Mouse (Mus musculus): ENCODE measurements at regions not wholly inside any gene's neighbourhood (a gene's known extent, or its start where the extent isn't known, plus 50 kb on each side); places are given as distances from the start of the nearest gene placed in this dataset.

GRCm38 (mm10) chr13:91367896-91368556 is 92.1 kb upstream of the Ssbp2 start:
- intact Hi-C loops (cut with DNase I): loop anchor here (5.0 to 10.0 kb wide), 3 partner anchors 143 to 401 kb away; partner anchors contain the start of gene Atg10
- no peak for DNase-seq (ENCODE audit: low spot score in 2 of 2)

- intact Hi-C loops (cut with DNase I): loop anchor here (5.0 to 10.0 kb wide), 3 partner anchors 144 to 401 kb away; partner anchors contain the start of gene Atg10
- no peak for DNase-seq (ENCODE audit: low spot score in 2 of 2)
These were observed 91.4 kb upstream of the Ssbp2 start for GRCm38 (mm10) chr13:91368664-91369063.

- DNase-seq (ENCODE audit: low spot score in 2 of 2): no peak
These were observed 90.1 kb upstream of the Ssbp2 start for GRCm38 (mm10) chr13:91370021-91370420.

GRCm38 (mm10) chr13:91370441-91370840 is 89.6 kb upstream of the Ssbp2 start:
- no peak for DNase-seq (ENCODE audit: low spot score in 2 of 2)
- intact Hi-C loops (cut with DNase I): loop anchor here (5.0 to 10.0 kb wide), 2 partner anchors 267 to 336 kb away; no protein-coding TSS in a partner anchor

More at GRCm38 (mm10) chr13:91370021-91370420, 90.1 kb upstream of the Ssbp2 start:
- intact Hi-C loops (cut with DNase I): loop anchor here (5.0 to 10.0 kb wide), 2 partner anchors 267 to 335 kb away; no protein-coding TSS in a partner anchor

- intact Hi-C loops (cut with DNase I): loop anchor here (1.0 to 10.0 kb wide), 4 partner anchors 50 to 336 kb away; partner anchors contain the start of gene Ssbp2
- DNase-seq (ENCODE audit: low spot score in 2 of 2): peak; percentile 98
These were observed 89.0 kb upstream of the Ssbp2 start for GRCm38 (mm10) chr13:91370886-91371595.

GRCm38 (mm10) chr13:91371596-91371987 is 88.5 kb upstream of the Ssbp2 start:
- DNase-seq (ENCODE audit: low spot score in 2 of 2): no peak
- intact Hi-C loops (cut with DNase I): loop anchor here (1.0 to 10.0 kb wide), 4 partner anchors 50 to 337 kb away; partner anchors contain the start of gene Ssbp2

GRCm38 (mm10) chr13:91372130-91372875 is 87.8 kb upstream of the Ssbp2 start:
- no peak for DNase-seq (ENCODE audit: low spot score in 2 of 2)
- intact Hi-C loops (cut with DNase I): loop anchor here (5.0 to 10.0 kb wide), 2 partner anchors 265 to 338 kb away; no protein-coding TSS in a partner anchor

GRCm38 (mm10) chr13:91374141-91374540 is 85.9 kb upstream of the Ssbp2 start:
- intact Hi-C loops (cut with DNase I): loop anchor here (5.0 to 10.0 kb wide), 2 partner anchors 263 to 339 kb away; no protein-coding TSS in a partner anchor
- DNase-seq (ENCODE audit: low spot score in 2 of 2): peak; percentile 30 to 43

GRCm38 (mm10) chr13:91376556-91376955 is 83.5 kb upstream of the Ssbp2 start:
- intact Hi-C loops (cut with DNase I): loop anchor here (10.0 kb wide), 1 partner anchor 342 kb away; no protein-coding TSS in a partner anchor

GRCm38 (mm10) chr13:91377428-91377827 is 82.7 kb upstream of the Ssbp2 start:
- intact Hi-C loops (cut with DNase I): loop anchor here (10.0 kb wide), 1 partner anchor 343 kb away; no protein-coding TSS in a partner anchor
- no peak for DNase-seq (ENCODE audit: low spot score in 2 of 2)

More at GRCm38 (mm10) chr13:91376556-91376955, 83.5 kb upstream of the Ssbp2 start:
- DNase-seq (ENCODE audit: low spot score in 2 of 2): no peak

- intact Hi-C loops (cut with DNase I): loop anchor here (10.0 kb wide), 1 partner anchor 343 kb away; no protein-coding TSS in a partner anchor
- no peak for DNase-seq (ENCODE audit: low spot score in 2 of 2)
These were observed 82.1 kb upstream of the Ssbp2 start for GRCm38 (mm10) chr13:91377972-91378371.

GRCm38 (mm10) chr13:91385393-91385792 is 74.7 kb upstream of the Ssbp2 start:
- intact Hi-C loops (cut with DNase I): no loop called here
- DNase-seq (ENCODE audit: low spot score in 2 of 2): peak in 1 of 2 experiments; percentile 28

GRCm38 (mm10) chr13:91387913-91388312 is 72.2 kb upstream of the Ssbp2 start:
- peak; percentile 42 to 53 for DNase-seq (ENCODE audit: low spot score in 2 of 2)
- intact Hi-C loops (cut with DNase I): no loop called here

- intact Hi-C loops (cut with DNase I): no loop called here
- no peak for DNase-seq (ENCODE audit: low spot score in 2 of 2)
These were observed 56.5 kb upstream of the Ssbp2 start for GRCm38 (mm10) chr13:91403632-91404031.

- intact Hi-C loops (cut with DNase I): no loop called here
- DNase-seq (ENCODE audit: low spot score in 2 of 2): no peak
These were observed 55.1 kb upstream of the Ssbp2 start for GRCm38 (mm10) chr13:91405027-91405426.

- intact Hi-C loops (cut with DNase I): no loop called here
These were observed 50.0 kb upstream of the Ssbp2 start for GRCm38 (mm10) chr13:91410116-91410515.

More at GRCm38 (mm10) chr13:91410116-91410515, 50.0 kb upstream of the Ssbp2 start:
- no peak for DNase-seq (ENCODE audit: low spot score in 2 of 2)
